Mouse (Mus musculus) v-Abl transformed pro-B cells (cell line): ENCODE data around the gene Sdk1.

Source experiments
- in situ Hi-C, 2 experiments: fragments of 400-800 bp; cut with MboI; formaldehyde crosslinking; loops; one replicate each; pipeline ENCODE4 v1.15.1; 2025; ENCODE audit not compliant: unreplicated experiment in 2 of 2

Gene Sdk1

DNA sequence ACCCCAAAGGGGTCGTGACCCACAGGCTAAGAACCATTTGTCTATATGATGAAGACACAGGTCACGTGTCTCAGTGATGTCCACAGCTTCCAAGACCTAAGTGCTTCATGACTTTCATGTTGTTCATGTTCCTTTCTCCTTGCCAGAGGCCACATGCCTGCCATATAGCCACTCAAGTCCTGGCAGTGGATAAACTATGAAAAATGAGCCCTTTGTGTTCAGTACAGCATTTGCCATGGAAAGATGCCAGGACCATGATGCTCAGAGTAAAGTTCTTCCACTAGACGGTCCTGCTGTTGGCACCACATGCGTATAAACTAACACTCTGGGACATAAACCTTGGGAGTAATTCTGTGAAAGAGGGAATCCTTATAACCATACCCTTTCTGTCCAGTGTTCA, 75.8 kb downstream of the Sdk1 start:
- in situ Hi-C loops, result no loop called here

DNA sequence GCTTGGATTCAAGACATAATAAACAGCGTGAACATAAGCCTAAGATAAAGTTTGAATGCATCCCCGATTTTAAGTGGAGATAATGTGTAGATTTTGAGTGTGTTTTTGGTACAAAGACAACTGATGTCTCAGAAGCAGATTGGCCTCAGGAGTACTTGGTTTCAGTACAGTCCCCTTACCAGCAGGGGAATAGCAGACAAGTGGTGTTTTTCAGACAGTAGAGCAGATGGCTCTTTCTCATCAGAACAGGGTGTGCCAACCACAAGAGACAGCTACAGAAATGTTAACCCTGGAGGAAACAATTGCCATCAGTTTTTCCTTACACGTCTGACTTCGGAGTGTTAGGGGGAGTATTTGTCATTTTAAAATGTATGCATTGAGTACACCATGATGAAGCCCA, 83.6 kb downstream of the Sdk1 start:
- in situ Hi-C loops, result no loop called here

DNA sequence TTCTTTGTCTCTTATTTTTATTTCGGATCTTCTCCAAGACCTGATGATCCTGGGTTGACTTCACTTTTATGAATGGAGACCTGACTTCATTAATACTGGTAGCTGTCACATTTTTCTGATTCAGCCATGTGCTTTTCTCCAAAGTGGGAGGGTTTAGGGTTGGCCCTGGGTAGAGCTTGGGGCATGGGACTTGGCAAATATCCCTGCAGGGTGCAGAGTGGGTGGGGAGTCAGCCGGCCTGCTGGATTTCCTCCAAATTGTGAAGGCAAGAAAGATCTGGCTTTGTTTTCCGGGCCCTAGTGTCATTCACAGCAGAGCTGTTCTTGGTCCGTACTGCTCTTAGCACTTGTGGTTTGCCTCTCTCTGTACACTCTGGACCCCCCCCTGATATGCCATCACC, 103.1 kb downstream of the Sdk1 start:
- in situ Hi-C loops, result no loop called here

DNA sequence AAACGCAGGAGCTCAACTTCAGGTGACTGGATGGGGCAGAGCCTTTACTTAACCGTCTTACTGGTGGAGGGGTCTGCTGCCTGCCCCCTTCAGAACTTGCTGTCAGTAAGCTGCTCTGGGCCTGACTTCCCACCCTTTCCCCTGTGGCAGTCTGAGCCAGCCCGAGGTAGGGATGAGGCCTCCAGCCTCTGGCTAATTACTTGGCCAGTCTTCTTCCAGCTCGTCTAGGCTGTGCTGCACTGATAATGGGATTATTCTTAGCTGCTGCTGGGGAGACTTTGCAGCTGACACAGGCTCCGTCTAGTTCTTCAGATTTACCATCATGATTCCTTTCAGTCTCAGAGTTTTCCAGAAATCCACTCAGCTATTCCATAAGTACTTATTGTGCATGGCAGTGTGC, 104.2 kb downstream of the Sdk1 start:
- in situ Hi-C loops, result no loop called here

DNA sequence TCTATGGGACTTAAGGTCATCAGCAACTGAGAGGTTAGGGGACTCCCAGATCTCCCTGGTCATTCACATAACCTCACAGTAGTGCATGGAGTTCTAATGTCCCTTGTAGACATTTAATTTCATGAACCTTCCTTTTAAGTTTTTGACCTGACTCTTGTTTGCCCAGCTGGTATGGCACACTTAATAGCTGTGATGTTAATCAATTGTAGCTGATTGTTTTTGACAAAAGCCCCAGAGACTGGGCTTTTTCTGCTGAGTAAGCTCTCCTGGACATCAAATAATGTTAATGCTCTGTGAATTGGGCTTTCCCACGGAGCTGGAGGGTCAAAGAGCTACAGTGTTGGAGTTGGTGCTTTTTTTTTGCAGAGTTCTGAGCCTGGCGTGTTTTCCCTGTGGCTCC, 121.4 kb downstream of the Sdk1 start:
- in situ Hi-C loops, result no loop called here

DNA sequence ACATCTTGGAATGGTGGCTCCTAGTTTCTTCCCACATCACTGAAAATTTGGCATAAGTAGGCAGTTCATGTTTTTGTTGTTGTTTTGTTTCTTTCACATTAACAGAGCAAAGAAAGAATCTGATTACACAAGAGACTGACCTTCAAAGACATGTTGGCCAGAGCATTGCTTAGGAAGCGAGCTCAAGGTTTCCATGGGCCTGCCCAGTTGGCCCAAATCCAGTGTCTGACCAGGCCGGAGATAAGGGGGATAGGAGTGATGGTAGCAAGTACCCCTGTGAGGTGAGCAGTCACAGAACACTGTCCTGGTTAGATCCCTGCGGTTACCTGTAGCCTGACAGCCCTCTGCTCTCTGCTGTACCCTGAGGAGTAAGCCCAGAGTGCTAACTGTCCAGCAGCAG, 122.7 kb downstream of the Sdk1 start:
- in situ Hi-C loops, result no loop called here

DNA sequence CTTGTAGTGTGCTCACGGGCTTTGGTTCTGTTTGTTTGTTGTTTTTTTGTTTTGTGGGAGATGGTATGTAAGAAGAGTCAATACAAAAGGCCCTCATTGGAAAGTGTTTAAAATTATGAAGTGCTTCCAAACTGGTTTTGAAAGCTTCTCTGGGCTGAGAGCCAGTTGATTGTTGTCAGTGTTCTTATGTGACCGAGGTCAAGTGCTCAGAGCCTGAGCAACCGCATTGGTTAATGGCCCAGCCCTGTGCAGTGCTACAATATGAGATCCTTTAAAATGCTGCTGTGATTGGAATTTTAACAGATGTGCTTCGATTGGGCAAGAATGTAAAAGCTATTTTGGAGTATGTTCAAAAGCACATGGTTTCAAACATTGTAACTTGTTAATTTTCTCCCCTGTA, 127.3 kb downstream of the Sdk1 start:
- in situ Hi-C loops, result no loop called here

DNA sequence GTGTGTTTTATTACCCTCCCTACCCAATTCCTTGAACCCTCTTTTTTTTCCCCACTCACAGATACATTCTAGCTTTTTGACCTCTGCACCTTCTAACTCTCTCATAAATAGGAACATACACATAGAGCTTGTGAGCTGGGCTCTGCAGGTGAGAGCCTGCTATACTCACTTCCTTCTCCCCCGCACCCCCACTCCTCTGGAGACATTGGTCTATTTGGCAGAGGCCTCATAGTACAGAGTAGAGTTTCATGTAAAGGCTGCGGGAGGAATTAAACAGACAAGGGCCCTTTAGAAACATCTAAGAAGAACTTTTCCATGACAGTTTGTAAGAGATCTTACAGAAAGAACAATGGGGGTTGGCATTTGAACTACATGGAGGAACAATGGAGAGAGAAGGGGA, 133.5 kb downstream of the Sdk1 start:
- in situ Hi-C loops, result no loop called here

DNA sequence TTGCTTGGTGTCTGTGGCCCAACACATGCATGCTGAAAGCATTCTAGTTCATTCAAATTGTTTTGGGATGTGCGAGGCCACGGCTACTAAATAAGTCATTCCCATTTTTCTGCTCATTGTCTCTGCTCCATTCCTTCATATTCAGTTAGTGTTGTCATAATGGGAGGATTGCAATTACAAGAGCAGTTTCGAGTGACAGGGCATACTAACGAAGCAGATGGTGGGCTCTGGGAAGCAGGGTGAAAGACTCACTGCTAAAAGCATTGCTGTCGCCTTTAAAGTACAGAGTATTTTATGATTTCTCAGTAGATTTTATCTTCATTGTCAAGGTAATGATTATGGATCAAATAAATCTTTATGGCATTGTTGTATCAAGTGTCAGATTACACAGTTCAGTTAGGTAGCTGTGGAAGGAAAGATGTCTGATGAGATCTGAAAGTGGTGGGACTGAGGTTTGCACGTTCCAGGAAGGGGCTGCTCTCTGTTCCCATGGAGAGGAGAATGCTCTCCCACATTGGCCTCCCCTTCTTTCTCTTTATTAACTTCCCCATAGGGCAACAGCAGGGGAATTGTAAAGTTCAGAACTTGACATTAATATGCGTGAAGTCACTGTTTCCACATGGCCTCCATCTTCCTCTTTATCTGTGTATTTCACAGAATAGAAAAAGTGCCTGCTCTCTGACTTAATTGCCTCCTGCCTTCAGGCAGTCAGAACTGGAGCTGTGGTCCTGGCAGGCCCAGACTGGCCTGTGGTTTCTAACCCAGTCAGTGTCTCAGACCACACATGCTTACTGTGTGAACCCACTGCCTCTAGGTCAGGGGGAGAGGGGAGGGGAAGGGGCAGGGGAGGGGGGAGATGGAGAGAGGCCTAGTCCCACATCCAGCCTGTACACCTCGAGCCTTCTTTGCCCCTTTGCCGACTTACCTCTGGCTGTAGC, 138.8 kb downstream of the Sdk1 start:
- in situ Hi-C loops, result no loop called here

DNA sequence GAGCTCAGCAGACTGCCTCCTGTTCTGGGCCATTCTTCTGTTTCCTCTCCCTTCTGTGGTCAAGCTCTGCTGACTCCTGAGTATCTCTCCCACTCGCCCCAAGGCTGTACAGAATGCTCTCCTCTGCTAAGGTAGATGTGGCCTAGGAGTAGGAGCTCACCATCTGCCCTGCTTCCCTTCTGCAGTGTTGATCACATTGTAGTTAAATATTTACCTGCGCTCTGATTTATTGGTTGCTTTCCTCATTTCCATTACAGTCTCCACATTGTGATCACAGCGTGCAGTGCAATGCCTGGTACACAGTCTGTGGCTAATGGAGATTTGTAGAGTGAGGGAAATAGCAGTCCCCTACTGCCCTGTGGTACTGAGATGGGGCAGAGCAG, 139.5 kb downstream of the Sdk1 start:
- in situ Hi-C loops, result no loop called here

DNA sequence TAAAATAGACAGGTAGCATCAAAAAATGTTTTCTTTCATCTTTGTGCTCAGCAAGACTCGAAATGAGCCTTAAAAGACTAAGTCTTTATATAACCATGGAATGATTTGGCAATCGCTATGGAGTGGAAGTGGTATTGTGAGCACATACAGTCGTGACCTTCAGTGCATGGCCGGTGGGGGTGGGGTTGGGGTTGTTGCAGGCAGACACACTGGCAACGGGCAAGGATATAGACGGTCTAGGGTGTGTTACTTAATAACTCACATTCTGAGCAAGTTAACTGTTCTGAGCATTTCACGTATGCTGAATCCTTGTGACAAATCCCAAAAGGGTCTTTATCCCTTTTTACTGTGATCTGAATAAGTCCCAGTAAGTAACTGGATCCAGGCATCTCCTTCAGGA, 140.3 kb downstream of the Sdk1 start:
- in situ Hi-C loops, result no loop called here

DNA sequence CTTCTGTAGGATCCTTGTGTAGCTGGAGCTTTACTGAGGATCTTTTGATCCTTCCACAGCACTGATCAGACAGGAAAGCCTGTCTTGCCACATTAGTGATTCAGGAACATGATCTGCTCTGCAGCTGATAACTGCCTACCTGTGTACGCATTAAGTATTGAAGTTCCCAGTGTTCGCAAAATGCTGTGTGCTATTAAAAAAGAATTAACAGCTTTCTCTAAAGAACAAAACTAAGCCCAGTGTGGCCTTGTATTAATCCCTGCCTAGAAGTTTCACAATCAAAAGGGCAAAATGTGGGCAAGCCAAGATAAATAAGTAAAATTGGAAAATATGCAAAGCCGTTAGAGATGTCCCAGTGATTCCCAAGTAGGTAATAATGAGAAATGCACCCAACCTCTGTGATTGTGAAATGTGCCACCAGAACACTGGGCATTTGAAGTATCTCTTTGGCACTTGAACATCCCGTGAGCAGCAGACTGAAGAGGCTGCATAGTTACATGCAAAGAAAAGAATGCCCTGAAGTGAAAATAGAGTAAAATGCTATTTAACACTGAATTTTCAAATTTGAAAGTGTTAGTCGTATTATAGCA, 141.1 kb downstream of the Sdk1 start:
- in situ Hi-C loops, result no loop called here

DNA sequence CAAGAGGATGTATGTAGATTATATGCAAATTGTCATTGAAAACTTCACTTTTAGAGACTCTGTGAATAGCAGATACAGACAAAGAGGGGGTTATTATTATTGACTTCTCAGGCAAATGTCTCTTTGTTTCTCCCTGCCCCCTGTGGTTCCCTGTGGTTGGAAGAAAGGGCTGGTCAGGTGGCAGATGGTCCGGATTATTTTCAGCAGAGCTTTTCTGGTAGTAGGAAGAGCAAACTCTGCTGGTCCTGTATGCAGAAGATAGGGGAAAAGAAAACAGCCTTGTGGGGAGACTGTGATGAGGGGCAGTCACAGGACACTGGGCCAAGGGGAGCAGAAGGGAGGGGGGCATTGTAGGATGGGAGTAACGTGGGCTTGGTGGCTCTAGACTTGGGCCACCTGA, 147.2 kb downstream of the Sdk1 start:
- in situ Hi-C loops, result no loop called here

DNA sequence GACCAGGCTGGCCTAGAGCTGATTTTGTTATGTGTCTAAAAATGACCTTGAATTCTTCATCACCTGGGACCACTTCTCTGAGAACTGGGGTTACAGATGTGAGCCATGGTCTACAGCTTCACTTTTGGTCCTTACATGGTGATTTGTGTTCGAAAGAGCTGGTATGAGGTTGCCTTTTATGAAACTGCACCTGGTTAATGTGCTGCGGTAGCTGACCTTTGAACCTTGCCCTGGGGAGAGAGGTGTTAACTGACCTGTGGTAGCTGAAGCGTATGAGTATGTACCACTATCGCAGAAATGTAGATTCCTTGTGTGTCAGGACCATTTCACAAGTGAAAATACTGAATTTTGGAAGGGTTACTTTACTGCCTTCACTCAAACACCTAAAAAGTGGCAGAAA, 149.3 kb downstream of the Sdk1 start:
- in situ Hi-C loops, result no loop called here

DNA sequence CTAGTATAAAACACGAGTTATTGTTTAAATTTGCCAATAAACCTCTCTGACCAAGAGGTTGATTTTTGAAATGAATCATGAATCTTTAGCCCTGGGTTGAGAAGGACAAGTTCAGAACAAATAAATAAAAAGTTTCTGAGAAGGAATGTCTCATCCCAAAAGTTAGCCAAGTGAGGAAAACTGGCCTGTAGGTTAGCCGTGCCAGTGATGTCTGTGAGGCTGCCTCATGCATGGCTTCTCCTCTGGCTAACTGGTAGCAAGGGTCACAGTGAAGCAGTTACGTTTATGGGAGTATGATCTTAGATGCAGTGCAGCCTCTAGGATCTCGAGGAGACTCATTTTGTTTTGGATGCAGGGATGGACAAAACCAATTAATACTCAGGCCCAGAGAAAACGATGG, 149.9 kb downstream of the Sdk1 start:
- in situ Hi-C loops, result no loop called here

DNA sequence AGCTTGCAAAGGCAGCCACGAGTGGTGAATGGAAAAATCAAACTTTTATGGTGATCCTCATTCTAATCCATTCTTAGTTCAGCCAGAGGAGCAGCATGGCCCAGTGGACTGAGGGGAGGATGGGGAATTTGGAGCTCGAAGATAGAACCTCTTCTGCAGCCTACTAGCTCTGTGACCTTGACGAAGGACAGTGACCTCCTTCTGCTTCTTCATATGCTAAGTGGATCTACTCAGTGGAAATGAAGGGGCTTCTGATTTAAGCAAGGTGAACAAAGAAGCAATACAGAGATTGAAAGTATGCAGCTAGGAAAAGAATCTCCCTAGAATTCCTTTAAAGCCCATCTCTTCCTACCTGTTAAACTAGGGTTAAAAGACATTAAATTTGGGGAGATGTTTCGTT, 152.6 kb downstream of the Sdk1 start:
- in situ Hi-C loops, result no loop called here

DNA sequence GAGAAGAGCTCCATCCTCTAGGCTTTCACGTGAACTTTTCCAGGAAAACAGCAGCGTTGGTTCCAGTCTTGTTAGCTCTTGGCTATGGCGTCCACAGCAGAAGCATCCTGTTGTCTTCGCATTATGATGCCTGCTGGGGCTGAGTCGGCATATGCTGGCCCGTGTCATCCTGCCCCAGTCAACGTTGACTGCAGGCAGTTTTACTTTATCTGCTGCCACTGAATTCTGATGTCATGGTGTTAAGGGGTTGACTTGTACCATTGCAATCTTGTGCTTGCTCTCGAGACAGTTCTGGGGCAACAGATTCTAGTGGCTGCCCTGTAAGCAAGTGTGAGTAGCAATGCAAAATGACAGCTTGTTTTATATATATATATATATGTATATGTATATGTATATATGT, 153.3 kb downstream of the Sdk1 start:
- in situ Hi-C loops, result no loop called here

DNA sequence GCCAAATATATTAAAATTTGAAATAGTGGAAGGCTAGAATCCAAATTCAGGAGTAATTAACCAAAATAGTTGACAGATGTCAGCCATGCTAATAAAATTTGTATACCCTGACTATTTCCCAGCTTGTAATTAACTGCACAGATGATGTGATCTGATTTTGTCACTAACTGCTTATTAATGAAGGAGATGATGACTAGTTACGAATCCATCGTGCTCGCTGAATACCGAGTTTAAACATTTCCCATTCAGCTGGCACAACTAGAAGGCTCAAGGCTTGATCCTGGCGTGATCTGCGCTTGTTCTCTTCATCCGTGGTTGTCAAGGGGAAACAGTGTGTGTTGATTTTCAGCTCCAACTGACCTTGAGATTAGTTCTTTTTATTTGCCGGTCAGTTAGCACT, 162.5 kb downstream of the Sdk1 start:
- in situ Hi-C loops, result no loop called here

DNA sequence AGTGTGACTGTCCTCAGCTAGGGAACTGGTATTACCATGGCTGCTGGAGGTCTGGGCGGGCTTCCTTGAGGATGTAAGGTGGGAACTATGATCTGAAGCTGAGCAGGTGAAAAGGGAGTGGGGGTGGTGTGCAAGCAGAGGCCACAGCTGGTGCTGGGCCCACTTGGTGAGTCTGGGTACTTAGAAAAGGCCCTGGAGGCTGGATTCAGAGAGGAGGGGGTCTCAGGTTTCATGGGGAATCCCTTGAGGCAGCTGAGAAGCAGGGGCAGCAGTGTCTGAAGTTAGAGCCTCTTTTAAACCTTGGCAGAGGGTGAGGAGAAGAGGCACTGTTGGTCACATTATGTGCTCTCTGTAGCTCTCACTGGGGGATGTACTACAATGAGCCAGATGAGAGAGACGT, 163.4 kb downstream of the Sdk1 start:
- in situ Hi-C loops, result no loop called here

DNA sequence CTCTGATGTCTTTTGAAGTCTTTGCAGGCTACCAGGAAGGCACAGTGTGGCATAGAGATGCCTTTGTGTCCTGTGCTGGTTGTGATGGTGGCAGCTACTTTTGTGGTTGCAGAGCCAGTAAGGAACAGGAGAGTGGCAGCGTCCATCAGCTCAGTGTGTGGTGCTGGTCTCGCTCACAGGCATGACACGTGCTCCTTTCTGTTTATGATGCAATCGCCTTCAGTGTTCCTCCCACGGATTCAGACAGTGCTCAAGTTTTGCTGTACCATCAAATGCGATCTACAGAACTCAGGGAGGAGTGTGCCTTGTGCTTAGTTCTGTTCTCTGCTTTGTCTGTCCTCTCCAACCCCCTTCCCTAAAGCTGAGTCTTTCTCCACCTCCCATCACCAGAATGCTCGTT, 165.6 kb downstream of the Sdk1 start:
- in situ Hi-C loops, result no loop called here

DNA sequence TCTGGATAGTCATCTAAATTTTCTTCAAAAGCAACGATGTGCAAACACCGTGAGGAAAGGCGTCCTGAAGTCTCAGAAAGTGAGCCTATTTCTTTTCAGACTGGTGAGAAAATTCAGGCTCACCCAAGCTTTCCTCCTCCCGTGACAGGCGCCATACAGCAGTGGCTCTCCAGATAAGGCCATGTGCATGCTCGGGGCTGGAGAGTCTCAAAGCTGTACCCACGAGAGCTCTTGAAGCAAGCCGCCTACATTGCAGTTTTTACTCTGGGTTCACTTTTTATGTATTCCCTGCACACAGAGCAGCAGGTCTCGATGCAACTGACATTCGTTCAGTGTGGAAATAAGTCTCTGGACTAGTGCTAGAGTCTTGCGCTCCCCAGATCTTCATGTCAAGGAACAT, 171.7 kb downstream of the Sdk1 start:
- in situ Hi-C loops, result no loop called here

DNA sequence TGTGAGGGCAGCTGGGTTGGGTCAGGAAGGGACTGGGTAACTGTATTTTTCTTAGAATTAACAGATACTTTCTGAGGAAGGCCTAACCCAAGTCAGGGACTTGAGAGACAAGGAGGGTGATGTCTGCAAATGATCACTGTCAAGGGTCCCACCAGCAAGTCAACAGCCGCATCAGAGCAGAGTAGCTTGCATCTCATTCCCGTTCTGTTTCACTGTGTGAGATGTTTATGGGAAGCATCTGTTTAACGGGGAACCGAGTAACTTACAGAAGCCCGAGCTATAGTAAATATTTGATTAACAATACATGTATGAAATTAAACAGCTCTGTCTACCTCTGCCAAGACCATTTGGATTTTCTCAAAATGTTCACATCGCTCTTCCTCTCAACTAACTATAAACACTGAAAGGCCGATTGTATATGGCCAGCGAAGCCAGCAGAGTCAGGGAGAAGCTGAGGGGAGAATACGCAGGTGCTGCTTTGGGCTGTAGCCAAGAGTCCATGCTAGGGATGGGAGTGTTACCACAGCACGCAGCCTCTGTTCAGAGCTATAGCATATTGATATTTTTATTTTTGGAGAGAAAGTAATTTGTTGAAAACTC, 174.5 kb downstream of the Sdk1 start:
- in situ Hi-C loops, result no loop called here
